Mouse (Mus musculus) limb, embryonic 10.5 days (tissue): Measurements from ENCODE around the gene A130010J15Rik. TPM values are rescaled to one million over a fixed set of nuclear protein-coding genes. Genes with fewer than 3 reads are reported as not detected.

Source experiments
- DNase-seq: peaks from one replicate; pipeline ENCODE4 v3.0.0-alpha.2; 2017; ENCODE audit warnings: low spot score
- H3K27ac ChIP-seq: fragments of 300-500 bp; sonication (generic); 2 replicates; pipeline ENCODE4 v1.5.1; 2016; ENCODE audit warnings: mild to moderate bottlenecking
- H3K27me3 ChIP-seq: fragments of 300-500 bp; sonication (generic); 2 replicates; pipeline ENCODE4 v1.6.1; 2016; ENCODE audit warnings: low read depth, mild to moderate bottlenecking; ENCODE audit not compliant: poor library complexity, severe bottlenecking
- H3K36me3 ChIP-seq: fragments of 300-500 bp; sonication (generic); 2 replicates; pipeline ENCODE4 v1.6.1; 2016; ENCODE audit warnings: mild to moderate bottlenecking, moderate library complexity
- H3K4me1 ChIP-seq: fragments of 300-500 bp; sonication (generic); 2 replicates; pipeline ENCODE4 v1.6.1; 2016
- H3K4me3 ChIP-seq: fragments of 300-500 bp; sonication (generic); 2 replicates; pipeline ENCODE4 v1.5.1; 2016; ENCODE audit warnings: mild to moderate bottlenecking, moderate library complexity
- H3K9me3 ChIP-seq: fragments of 300-500 bp; sonication (generic); replicated peaks from 2 replicates; pipeline ENCODE4 v1.6.1; 2016; ENCODE audit warnings: mild to moderate bottlenecking
- WGBS: fragments of 180-500 bp; shearing (Covaris S2); methylation state at CpG from one replicate; pipeline ENCODE4 v1.1.7; 2016; 5-methylcytosine and 5-hydroxymethylcytosine counted together
- polyA plus RNA-seq: library from polyadenylated mRNA; unstranded; fragments of >200 nt; fragmentation: Nextera tagmentation; extraction: Ambion mirVana; gene quantifications from 2 replicates; pipeline ENCODE4 v1.2.1, GENCODE M21; 2016

Gene A130010J15Rik
- polyA plus RNA-seq, 1 experiment from 2014 or later: 18.4 TPM

DNA sequence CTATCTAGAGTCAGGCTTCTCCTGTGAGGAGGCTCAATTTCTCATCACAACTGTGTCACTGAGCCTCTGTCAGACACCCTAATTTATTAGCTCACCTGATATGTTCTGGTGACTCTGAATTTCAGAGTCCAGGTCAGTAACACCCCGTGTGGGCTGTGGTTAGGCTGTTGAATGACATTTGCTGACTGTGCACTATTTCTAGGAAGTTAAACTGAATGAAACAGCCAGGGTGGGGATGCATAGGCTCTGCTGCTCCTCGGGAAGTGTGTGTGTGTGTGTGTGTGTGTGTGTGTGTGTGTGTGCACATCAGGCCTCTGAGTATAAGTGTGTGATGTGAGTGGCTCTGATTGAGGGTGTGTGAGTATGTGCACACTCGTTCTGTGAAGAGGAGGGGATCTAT, 29.2 kb upstream of the A130010J15Rik start:
- no peak overlapping the region for H3K27ac ChIP-seq
- no peaks in the 10 kb centered on the region for H3K9me3 ChIP-seq
- H3K27me3 ChIP-seq: no peaks in the 10 kb centered on the region
- no peak overlapping the region for H3K4me3 ChIP-seq
- DNase-seq: no peak
- H3K4me1 ChIP-seq: peaks cover 17% of the 10 kb centered on the region; the same call in 1 of the 2 replicates
- 71% methylated on average over 3 of the region's 3 CpGs for WGBS
- no peaks in the 10 kb centered on the region for H3K36me3 ChIP-seq

DNA sequence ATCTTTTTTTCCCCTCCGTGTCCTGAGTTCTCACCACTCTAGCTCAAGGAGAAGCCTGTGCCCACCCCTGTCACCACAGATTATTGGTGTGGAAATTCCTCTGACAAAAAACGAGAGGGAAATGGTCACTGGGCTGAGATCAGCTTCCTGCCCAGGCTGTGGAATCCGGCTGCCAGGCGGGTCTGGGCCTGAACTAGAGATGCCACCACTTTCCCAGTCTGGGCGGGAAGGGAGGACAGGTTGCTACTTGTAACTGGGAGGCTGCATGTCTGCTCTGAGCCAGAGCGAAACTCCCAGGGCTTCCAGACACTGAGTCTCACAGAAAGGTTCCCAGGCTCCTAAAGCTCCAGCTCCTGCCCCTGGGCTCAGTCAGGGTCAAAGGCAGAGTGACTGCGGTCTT, 26.7 kb upstream of the A130010J15Rik start:
- Histone ChIP-seq H3K27me3 (0 out of 2 replicates have a peak, but pooled peaks cover 6% of the 10 kb centered on the region), H3K27ac (peak overlapping the region; percentile 3; the same call in 1 of the 2 replicates), H3K4me1 (peaks cover 17% of the 10 kb centered on the region; the same call in 1 of the 2 replicates), H3K36me3 (no peaks in the 10 kb centered on the region), H3K4me3 (no peak overlapping the region), H3K9me3 (no peaks in the 10 kb centered on the region)
- whole genome bisulfite sequencing: 74% methylated on average over 7 of the region's 7 CpGs
- peak; percentile 38 for DNase-seq

DNA sequence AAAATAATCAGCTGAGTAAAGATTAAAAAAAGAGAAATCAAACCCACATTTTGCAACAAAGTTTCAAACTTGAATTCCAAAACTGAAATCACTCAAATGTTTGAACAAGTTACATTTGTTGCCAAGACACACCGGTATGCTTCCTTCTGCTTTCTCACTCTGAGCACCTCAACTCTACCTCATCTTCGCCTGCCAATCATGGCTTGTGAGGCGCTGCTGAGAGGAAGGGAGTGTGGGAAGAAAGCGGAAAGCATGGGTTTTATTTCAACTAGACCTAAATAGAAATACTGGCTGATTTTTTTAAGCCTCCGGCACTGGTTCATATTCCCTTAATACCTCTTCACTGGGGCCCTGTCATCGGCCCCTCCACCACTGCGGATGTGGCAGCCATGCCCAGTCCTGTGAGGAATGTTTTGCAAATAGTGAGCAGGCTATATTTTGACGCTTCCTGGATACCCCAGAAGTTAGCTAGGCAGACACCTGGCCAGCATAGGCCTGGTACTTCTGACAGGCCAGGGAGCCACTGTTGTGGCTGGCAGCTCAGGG, 25.3 kb upstream of the A130010J15Rik start:
- Histone ChIP-seq H3K4me3 (no peak overlapping the region), H3K36me3 (no peaks in the 10 kb centered on the region), H3K4me1 (peaks cover 17% of the 10 kb centered on the region; the same call in 1 of the 2 replicates), H3K27ac (no peak overlapping the region), H3K9me3 (no peaks in the 10 kb centered on the region), H3K27me3 (0 out of 2 replicates have a peak, but pooled peaks cover 6% of the 10 kb centered on the region)
- no peak for DNase-seq
- 88% methylated on average over 8 of the region's 8 CpGs for WGBS

DNA sequence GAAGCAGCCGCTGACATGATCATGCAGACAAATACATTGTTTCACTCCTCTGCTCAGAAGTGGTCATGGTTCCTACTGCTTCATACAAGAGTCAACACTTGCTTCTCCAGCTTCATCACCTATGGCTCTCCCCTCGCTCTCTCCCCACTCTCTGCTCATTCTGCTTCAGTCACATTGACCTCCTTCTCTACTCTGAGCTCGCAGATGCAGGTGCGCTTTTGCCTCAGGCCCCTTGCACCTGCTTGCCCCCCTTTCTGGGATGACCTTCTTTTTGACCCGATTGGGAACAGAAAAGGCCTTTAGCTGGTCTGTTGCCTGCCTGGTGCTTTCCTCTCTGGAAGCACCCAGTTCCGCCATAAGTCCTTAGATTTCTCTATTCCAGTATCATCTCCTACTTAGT, 23.3 kb upstream of the A130010J15Rik start:
- Histone ChIP-seq H3K4me3 (no peak overlapping the region), H3K9me3 (no peaks in the 10 kb centered on the region), H3K27ac (no peak overlapping the region), H3K4me1 (peaks cover 10% of the 10 kb centered on the region; the same call in 1 of the 2 replicates), H3K36me3 (no peaks in the 10 kb centered on the region), H3K27me3 (0 out of 2 replicates have a peak, but pooled peaks cover 6% of the 10 kb centered on the region)
- WGBS: 90% methylated on average over 6 of the region's 6 CpGs
- no peak for DNase-seq

DNA sequence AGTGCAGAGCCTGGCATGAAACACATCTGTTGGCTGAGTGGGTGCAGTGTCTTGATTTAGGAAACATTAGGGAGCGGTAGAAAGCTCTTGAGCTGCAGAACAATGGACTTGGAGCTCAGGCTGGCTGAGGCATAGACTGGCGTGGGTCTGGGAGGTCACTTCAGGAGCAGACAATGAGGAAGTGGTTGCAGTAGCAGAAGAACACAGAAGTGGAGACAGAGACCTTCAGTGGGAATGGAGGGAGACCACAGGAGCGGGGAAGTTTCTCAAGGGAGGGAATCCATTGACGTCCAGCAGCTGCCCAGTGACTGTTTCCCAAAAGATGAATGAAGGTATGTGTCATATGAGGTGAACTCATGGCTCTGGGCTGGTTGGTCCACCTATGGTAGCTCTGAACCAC, 22.7 kb upstream of the A130010J15Rik start:
- no peaks in the 10 kb centered on the region for H3K36me3 ChIP-seq
- H3K4me1 ChIP-seq: peaks cover 6% of the 10 kb centered on the region; the same call in 1 of the 2 replicates
- 0 out of 2 replicates have a peak, but pooled peaks cover 6% of the 10 kb centered on the region for H3K27me3 ChIP-seq
- WGBS: 82% methylated on average over 4 of the region's 4 CpGs
- no peaks in the 10 kb centered on the region for H3K9me3 ChIP-seq
- no peak for DNase-seq
- H3K4me3 ChIP-seq: no peak overlapping the region
- no peak overlapping the region for H3K27ac ChIP-seq

DNA sequence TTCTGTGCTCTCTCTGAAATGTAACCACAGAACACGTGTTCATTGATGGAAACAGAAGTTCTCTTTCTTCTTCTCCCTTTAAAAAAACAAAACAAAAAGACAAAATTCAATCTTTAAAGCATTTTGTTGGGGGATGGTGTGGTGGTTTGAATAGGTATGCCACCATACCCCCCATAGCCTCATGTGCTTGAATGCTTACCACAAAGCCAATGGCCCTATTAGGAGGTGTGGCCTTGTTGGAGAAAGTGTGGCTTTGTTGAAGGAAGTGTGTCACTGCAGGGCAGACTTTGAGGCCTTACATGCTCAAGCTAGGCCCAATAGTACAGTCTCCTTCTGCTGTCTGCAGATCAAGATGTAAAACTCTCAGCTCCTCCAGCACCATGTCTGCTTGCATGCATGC, 21.4 kb upstream of the A130010J15Rik start:
- Histone ChIP-seq H3K27ac (no peak overlapping the region), H3K4me3 (no peak overlapping the region), H3K27me3 (peaks cover 19% of the 10 kb centered on the region), H3K36me3 (no peaks in the 10 kb centered on the region), H3K9me3 (no peaks in the 10 kb centered on the region), H3K4me1 (peaks cover under 1% of the 10 kb centered on the region; the same call in 1 of the 2 replicates)
- WGBS: 77% methylated on average over 1 of the region's 1 CpGs
- DNase-seq: no peak

DNA sequence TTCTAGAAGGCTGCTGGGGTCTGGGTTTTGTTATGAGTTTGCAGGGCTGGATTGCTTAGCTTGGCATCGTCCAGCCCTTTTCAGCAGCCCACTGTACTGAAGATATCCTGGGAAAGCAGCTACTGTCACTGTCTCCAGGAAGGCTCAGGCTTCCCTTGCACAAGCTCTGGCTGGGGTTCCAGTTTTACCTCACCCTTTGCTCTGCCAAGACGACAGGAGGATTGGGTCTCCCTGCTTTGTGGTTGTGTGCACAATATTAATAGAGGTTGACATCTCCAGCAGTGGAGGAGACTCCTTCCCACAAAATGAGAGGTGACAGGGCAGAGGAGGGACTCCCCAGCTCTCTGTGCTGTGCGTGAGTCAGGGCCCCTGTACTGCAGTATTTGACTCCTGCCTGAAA, 18.6 kb upstream of the A130010J15Rik start:
- no peak overlapping the region for H3K4me3 ChIP-seq
- 70% methylated on average over 3 of the region's 3 CpGs for WGBS
- peaks cover 10% of the 10 kb centered on the region for H3K4me1 ChIP-seq
- no peak overlapping the region for H3K27ac ChIP-seq
- DNase-seq: no peak
- H3K27me3 ChIP-seq: peaks cover 47% of the 10 kb centered on the region
- no peaks in the 10 kb centered on the region for H3K36me3 ChIP-seq
- no peaks in the 10 kb centered on the region for H3K9me3 ChIP-seq

DNA sequence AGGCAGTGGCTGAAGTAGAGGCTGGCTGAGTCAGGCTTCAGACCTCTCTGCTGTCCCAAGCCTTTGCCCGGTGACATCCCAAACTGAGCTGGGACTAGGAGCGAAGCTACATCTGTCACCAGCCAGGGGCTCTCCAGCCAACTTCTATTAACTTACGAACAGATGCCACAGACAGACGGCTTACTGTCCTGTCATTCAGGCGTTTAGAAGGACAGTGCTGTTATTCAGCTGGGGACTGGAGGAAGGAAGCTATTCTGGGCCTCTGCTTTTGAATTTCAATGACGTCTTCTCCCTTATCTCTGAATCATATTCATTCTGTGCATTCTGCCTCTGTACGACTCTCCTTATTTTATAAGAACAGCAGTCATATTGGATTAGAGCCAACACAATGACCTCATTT, 16.7 kb upstream of the A130010J15Rik start:
- no peaks in the 10 kb centered on the region for H3K36me3 ChIP-seq
- H3K9me3 ChIP-seq: no peaks in the 10 kb centered on the region
- no peak overlapping the region for H3K4me3 ChIP-seq
- WGBS: 50% methylated on average over 7 of the region's 7 CpGs
- DNase-seq: no peak
- peaks cover 58% of the 10 kb centered on the region for H3K27me3 ChIP-seq
- peaks cover 10% of the 10 kb centered on the region for H3K4me1 ChIP-seq
- H3K27ac ChIP-seq: no peak overlapping the region

DNA sequence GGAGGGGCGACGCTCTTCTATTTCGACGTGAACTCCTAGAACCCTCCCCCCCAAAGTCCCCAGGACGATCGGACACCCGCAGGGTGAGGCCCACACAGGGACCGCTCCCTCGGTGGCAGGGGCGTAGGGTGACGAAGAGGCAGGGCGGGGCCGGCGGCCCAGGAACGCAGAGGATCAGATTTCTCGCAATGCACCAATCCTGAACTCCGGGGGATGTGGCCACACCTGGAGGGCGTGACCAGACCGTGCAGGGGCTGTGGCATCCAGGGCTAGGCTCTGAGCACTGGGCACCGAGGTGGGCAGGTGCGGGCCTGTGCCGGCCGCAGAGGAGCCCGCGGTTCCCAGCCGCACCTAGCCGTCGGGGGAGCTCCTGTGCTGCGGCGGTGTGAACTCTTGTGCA, 15.0 kb upstream of the A130010J15Rik start, which contains the start of gene Irf6:
Irf6 (plus strand) TSS at position 240 of the 400 bp plus-strand sequence.
- Histone ChIP-seq H3K36me3 (no peaks in the 10 kb centered on the region), H3K4me3 (peak within 1 kb of the TSS; percentile 46), H3K27ac (peak within 1 kb of the TSS; percentile 14; the same call in 1 of the 2 replicates), H3K27me3 (peaks cover 58% of the 10 kb centered on the region), H3K9me3 (no peaks in the 10 kb centered on the region), H3K4me1 (peaks cover 10% of the 10 kb centered on the region)
- DNase-seq: peak; percentile 70
- 1% methylated on average over 30 of the region's 30 CpGs for WGBS

DNA sequence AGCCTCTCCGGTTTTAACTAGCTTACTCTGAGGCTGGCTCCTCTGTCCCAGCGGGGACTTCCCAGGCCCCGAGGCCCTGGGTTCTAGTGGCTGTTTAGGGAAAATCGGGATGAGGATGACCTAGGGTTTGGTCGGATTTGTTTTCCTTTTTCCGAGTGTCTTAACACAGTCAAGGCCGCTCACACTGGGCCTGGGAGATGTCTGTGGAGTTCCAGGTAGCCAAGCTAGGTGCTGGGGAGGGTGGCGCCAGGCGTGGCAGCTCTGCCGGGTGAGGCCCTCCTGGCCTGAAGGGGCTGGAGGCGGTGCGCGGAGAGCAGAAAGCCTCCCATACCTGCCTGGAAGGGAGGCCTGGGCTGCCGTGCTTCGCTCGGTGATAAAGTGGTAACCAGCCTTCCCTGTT, 14.3 kb upstream of the A130010J15Rik start:
- DNase-seq: no peak
- peak overlapping the region; percentile 46 for H3K4me3 ChIP-seq
- H3K27me3 ChIP-seq: peaks cover 58% of the 10 kb centered on the region
- WGBS: 22% methylated on average over 16 of the region's 16 CpGs
- no peak overlapping the region for H3K27ac ChIP-seq
- peaks cover 10% of the 10 kb centered on the region for H3K4me1 ChIP-seq
- H3K9me3 ChIP-seq: no peaks in the 10 kb centered on the region
- no peaks in the 10 kb centered on the region for H3K36me3 ChIP-seq

DNA sequence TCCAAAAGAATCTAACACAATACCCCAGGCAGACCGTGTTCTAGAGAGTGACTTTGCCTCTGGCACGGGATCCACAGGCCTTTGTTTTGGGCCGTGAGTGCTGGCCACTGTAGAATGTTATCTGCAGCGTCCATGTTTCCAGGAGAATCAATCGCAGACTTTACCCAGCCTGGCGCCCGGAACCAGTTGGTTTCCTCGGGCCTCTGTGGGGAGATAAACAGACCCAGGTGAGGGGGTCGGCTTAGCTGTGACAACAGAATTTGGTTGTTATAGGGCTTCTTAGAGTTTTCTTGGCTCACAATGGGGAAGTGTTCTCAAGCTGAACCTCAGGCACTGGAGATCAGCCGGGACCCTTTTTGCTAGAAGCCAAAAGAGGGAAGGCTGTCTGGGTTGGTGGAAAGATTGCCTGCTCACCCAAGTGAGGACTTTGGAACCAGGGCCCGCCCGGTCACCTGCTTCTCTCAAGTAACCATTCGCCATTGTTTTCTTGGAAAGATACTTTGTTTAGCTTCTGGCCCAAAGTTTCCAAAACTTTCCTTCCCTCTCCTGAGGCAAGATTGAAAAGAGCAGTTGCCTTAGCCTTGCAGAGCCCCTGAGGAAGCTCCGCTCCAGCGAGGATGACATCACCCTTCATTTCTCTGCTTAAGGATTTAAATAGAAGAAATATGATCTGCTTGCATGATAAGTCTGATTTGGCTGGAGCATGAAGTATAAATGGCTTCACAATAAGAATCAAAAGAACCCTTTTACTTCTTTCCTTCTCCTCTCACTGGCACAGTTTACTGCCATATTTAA, 11.3 kb upstream of the A130010J15Rik start:
- Histone ChIP-seq H3K27me3 (peaks cover 45% of the 10 kb centered on the region), H3K4me1 (peaks cover 18% of the 10 kb centered on the region), H3K4me3 (no peak overlapping the region), H3K9me3 (no peaks in the 10 kb centered on the region), H3K27ac (no peak overlapping the region), H3K36me3 (no peaks in the 10 kb centered on the region)
- 84% methylated on average over 15 of the region's 15 CpGs for WGBS
- no peak for DNase-seq

DNA sequence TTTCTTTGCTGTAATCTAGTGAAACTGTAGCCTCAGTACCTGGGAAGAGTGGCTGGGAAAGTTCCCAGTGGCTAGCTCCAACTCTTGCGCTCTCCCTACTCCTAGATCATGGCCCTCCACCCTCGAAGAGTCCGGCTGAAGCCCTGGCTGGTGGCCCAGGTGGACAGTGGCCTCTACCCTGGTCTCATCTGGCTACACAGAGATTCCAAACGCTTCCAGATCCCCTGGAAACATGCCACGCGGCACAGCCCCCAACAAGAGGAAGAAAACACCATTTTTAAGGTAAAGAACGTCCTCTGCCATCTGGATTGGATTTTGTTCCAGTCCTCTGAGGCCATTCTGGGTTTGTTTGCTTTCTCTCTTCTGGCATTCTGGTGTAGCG, 10.7 kb upstream of the A130010J15Rik start:
- DNase-seq: no peak
- H3K27me3 ChIP-seq: peaks cover 39% of the 10 kb centered on the region
- H3K4me1 ChIP-seq: peaks cover 18% of the 10 kb centered on the region
- no peak overlapping the region for H3K27ac ChIP-seq
- H3K36me3 ChIP-seq: no peaks in the 10 kb centered on the region
- H3K4me3 ChIP-seq: no peak overlapping the region
- no peaks in the 10 kb centered on the region for H3K9me3 ChIP-seq
- WGBS: 85% methylated on average over 8 of the region's 8 CpGs

DNA sequence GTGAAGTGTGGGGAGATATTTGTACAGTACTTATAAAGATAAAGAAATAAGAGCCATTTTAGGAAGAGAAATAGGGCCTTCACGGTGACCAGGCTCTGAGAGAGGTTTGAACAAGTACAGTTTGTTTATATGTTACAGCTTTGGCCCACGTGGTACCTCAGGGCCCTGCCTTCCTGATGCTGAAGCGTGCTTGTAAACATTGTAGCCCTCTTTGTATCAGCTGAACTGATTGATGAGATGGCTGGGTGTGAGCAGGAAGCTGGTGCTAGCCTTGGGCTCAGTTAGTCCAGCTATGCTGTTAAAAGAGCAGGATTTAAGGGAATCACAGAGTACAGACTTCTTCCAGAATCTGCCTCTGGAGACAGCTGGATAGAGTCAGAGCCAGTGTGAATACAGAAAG, 8.7 kb upstream of the A130010J15Rik start:
- Histone ChIP-seq H3K4me1 (peaks cover 8% of the 10 kb centered on the region), H3K27ac (no peak overlapping the region), H3K27me3 (peaks cover 18% of the 10 kb centered on the region), H3K4me3 (no peak overlapping the region), H3K36me3 (no peaks in the 10 kb centered on the region), H3K9me3 (no peaks in the 10 kb centered on the region)
- no peak for DNase-seq
- WGBS: 19% methylated on average over 3 of the region's 3 CpGs
